Comparison of ENCODE assay signal across 9 mouse cellular contexts in genomic region chr10:80703643-80704042, GRCm38 (mm10). TPM values are rescaled to one million over a fixed set of nuclear protein-coding genes. Genes with fewer than 3 reads are reported as not detected.
DNase-seq lines count a peak whose midpoint lies in the region; ATAC-seq and TF ChIP-seq lines count a peak whose summit lies in the region.
"Had no signal": no experiment of that assay in that cellular context is flagged by ENCODE, and none has a peak within 500 bp of the region (broad histone marks: within the 10 kb centered on the region; RNA-seq: fewer than 3 reads in every experiment).

No protein-coding gene starts in this region.

- peak overlapping the region; percentile 95 for H3K4me2 ChIP-seq in heart, embryonic 13.5 days
- H3K4me2 ChIP-seq in forebrain, embryonic 14.5 days (ENCODE audit: low read length): peak overlapping the region; percentile 79
- H3K4me2 ChIP-seq in liver, embryonic 16.5 days (ENCODE audit: low read depth, low read length): peak overlapping the region; percentile 99

- H3K9ac ChIP-seq in heart, embryonic 13.5 days: peak overlapping the region; percentile 82
- peak overlapping the region; percentile 62 for H3K9ac ChIP-seq in forebrain, embryonic 14.5 days (ENCODE audit: low read length)
- H3K9ac ChIP-seq in liver, embryonic 16.5 days (ENCODE audit: low read depth, low read length): peak overlapping the region; percentile 74

- no peak for TF ChIP-seq CTCF in E14TG2a.4 (conservative IDR thresholded peaks at IDR 0.05; ENCODE audit: low read length)

- H3K4me1 ChIP-seq in heart, embryonic 13.5 days: peaks cover 59% of the 10 kb centered on the region
- peaks cover 50% of the 10 kb centered on the region for H3K4me1 ChIP-seq in E14TG2a.4 (replicated peaks; ENCODE audit: low read depth, low read length)
- peaks cover 13% of the 10 kb centered on the region for H3K4me1 ChIP-seq in forebrain, embryonic 14.5 days (ENCODE audit: control insufficient read depth, insufficient read depth, low read length)
- peaks cover 48% of the 10 kb centered on the region for H3K4me1 ChIP-seq in liver, embryonic 16.5 days (ENCODE audit: control insufficient read depth, low read depth, low read length)

- H3K36me3 ChIP-seq in heart, embryonic 13.5 days: peaks cover 42% of the 10 kb centered on the region
- H3K36me3 ChIP-seq in E14TG2a.4 (ENCODE audit: insufficient read depth, low read length): peaks cover 56% of the 10 kb centered on the region
- H3K36me3 ChIP-seq in forebrain, embryonic 14.5 days (ENCODE audit: control insufficient read depth, insufficient read depth, low read length): peaks cover 33% of the 10 kb centered on the region
- H3K36me3 ChIP-seq in liver, embryonic 16.5 days (ENCODE audit: control insufficient read depth, insufficient read depth): peaks cover 12% of the 10 kb centered on the region

- peak overlapping the region; percentile 61 for H3K4me3 ChIP-seq in heart, embryonic 13.5 days
- H3K4me3 ChIP-seq in E14TG2a.4 (replicated peaks; ENCODE audit: low read length): peak overlapping the region; percentile 89
- no peak overlapping the region for H3K4me3 ChIP-seq in forebrain, embryonic 14.5 days (ENCODE audit: low read depth, low read length)
- peak overlapping the region; percentile 72 for H3K4me3 ChIP-seq in liver, embryonic 16.5 days (ENCODE audit: low read depth, low read length)

- H3K9me3 ChIP-seq in heart, embryonic 13.5 days: no peaks in the 10 kb centered on the region
- no peaks in the 10 kb centered on the region for H3K9me3 ChIP-seq in E14TG2a.4 (ENCODE audit: low read length)
- no peaks in the 10 kb centered on the region for H3K9me3 ChIP-seq in forebrain, embryonic 14.5 days (replicated peaks; ENCODE audit: control insufficient read depth, low read length)
- H3K9me3 ChIP-seq in liver, embryonic 16.5 days (replicated peaks; ENCODE audit: control insufficient read depth, low read length): no peaks in the 10 kb centered on the region

- no peak for DNase-seq in heart, adult 9 months (ENCODE audit: low spot score in 2 of 2)
- DNase-seq in forebrain, embryonic 14.5 days (ENCODE audit: low spot score): no peak
- DNase-seq in thymus, postnatal 25 days: no peak
- DNase-seq in thymus, postnatal 10 days (ENCODE audit: low spot score in 2 of 2): no peak
- DNase-seq in frontal cortex, postnatal 25 days (ENCODE audit: low spot score in 2 of 2): no peak
- DNase-seq: right cerebral cortex, postnatal 14 days had no signal

- no peaks in the 10 kb centered on the region for H3K27me3 ChIP-seq in heart, embryonic 13.5 days (replicated peaks)
- H3K27me3 ChIP-seq in E14TG2a.4 (ENCODE audit: insufficient read depth, low read length): no peaks in the 10 kb centered on the region
- H3K27me3 ChIP-seq in forebrain, embryonic 14.5 days (replicated peaks; ENCODE audit: control insufficient read depth, insufficient read depth, low read length): no peaks in the 10 kb centered on the region
- H3K27me3 ChIP-seq in liver, embryonic 16.5 days (ENCODE audit: control insufficient read depth, insufficient read depth, low read depth, low read length): no peaks in the 10 kb centered on the region

- 0 out of 2 replicates have a peak overlapping the region, but pooled peaks have one; percentile 76 for H3K27ac ChIP-seq in heart, embryonic 13.5 days (replicated peaks)
- H3K27ac ChIP-seq in forebrain, embryonic 14.5 days (ENCODE audit: low read depth, low read length): no peak overlapping the region
- peak overlapping the region; percentile 98; the same call in 1 of the 2 replicates for H3K27ac ChIP-seq in liver, embryonic 16.5 days (ENCODE audit: low read length)

- 85% methylated on average over 5 of the region's 5 CpGs for WGBS in heart, embryonic 13.5 days
- WGBS in forebrain, embryonic 14.5 days: 83% methylated on average over 5 of the region's 5 CpGs
- 82% methylated on average over 5 of the region's 5 CpGs for WGBS in liver, embryonic 16.5 days (ENCODE audit: insufficient replicate concordance)

- no peak for ATAC-seq in heart, embryonic 13.5 days (ENCODE audit: extremely low read depth, insufficient number of reproducible peaks, low FRiP score, low TSS enrichment)
- ATAC-seq in forebrain, embryonic 14.5 days: no peak
- no peak for ATAC-seq in liver, embryonic 16.5 days (ENCODE audit: low read depth)

RNA-seq across cellular contexts. Expression of gene Izumo4, which starts 1.7 kb away (rescaled TPM):
- 12.7 and 13.5 TPM in 2 replicates for polyA plus RNA-seq in heart, embryonic 13.5 days (2015; fragmentation: Nextera tagmentation; extraction: Ambion mirVana)
- polyA plus RNA-seq in forebrain, embryonic 14.5 days (2014; fragmentation: Nextera tagmentation; extraction: Ambion mirVana): 16.0 and 21.5 TPM in 2 replicates
- 9.3 and 10.4 TPM in 2 replicates for polyA plus RNA-seq in liver, embryonic 16.5 days (2015; fragmentation: Nextera tagmentation; extraction: Ambion mirVana)

RNA-seq across cellular contexts. Expression of gene Mob3a, which starts 1.9 kb away (rescaled TPM):
- 26.0 and 27.2 TPM in 2 replicates for polyA plus RNA-seq in heart, embryonic 13.5 days (2015; fragmentation: Nextera tagmentation; extraction: Ambion mirVana)
- 35.7 and 37.2 TPM in 2 replicates for polyA plus RNA-seq in forebrain, embryonic 14.5 days (2014; fragmentation: Nextera tagmentation; extraction: Ambion mirVana)
- 26.1 and 27.4 TPM in 2 replicates for polyA plus RNA-seq in liver, embryonic 16.5 days (2015; fragmentation: Nextera tagmentation; extraction: Ambion mirVana)

RNA-seq across cellular contexts. Expression of gene Mknk2, which starts 25.7 kb away (rescaled TPM):
- polyA plus RNA-seq in heart, embryonic 13.5 days (2015; fragmentation: Nextera tagmentation; extraction: Ambion mirVana): 78.2 and 78.7 TPM in 2 replicates
- polyA plus RNA-seq in forebrain, embryonic 14.5 days (2014; fragmentation: Nextera tagmentation; extraction: Ambion mirVana): 43.1 and 49.1 TPM in 2 replicates
- 41.5 and 54.4 TPM in 2 replicates for polyA plus RNA-seq in liver, embryonic 16.5 days (2015; fragmentation: Nextera tagmentation; extraction: Ambion mirVana)

RNA-seq across cellular contexts. Expression of gene Ap3d1, which starts 38.4 kb away (rescaled TPM):
- polyA plus RNA-seq in heart, embryonic 13.5 days (2015; fragmentation: Nextera tagmentation; extraction: Ambion mirVana): 44.0 and 46.4 TPM in 2 replicates
- 81.0 and 99.5 TPM in 2 replicates for polyA plus RNA-seq in forebrain, embryonic 14.5 days (2014; fragmentation: Nextera tagmentation; extraction: Ambion mirVana)
- 20.9 and 21.2 TPM in 2 replicates for polyA plus RNA-seq in liver, embryonic 16.5 days (2015; fragmentation: Nextera tagmentation; extraction: Ambion mirVana)

RNA-seq across cellular contexts. Expression of gene Btbd2, which starts 46.8 kb away (rescaled TPM):
- 50.9 and 53.7 TPM in 2 replicates for polyA plus RNA-seq in heart, embryonic 13.5 days (2015; fragmentation: Nextera tagmentation; extraction: Ambion mirVana)
- polyA plus RNA-seq in forebrain, embryonic 14.5 days (2014; fragmentation: Nextera tagmentation; extraction: Ambion mirVana): 42.6 and 52.2 TPM in 2 replicates
- polyA plus RNA-seq in liver, embryonic 16.5 days (2015; fragmentation: Nextera tagmentation; extraction: Ambion mirVana): 2.8 and 5.1 TPM in 2 replicates
